Mouse (Mus musculus) cerebellum, adult 2 months (tissue): ENCODE data around the gene Ddx23. TPM values are rescaled to one million over a fixed set of nuclear protein-coding genes. Genes with fewer than 3 reads are reported as not detected.

Experiments used
- DNase-seq, 2 experiments: peaks; one replicate each; pipeline ENCODE4 v3.0.0; 2021
- H3K27ac ChIP-seq: fragments of 200-500 bp; 2 replicates; pipeline ENCODE4 v1.5.1; 2012; ENCODE audit warnings: low read length, control low read depth, inconsistent platforms; ENCODE audit not compliant: insufficient read depth
- H3K27me3 ChIP-seq: fragments of 200-500 bp; 2 replicates; pipeline ENCODE4 v1.6.1; 2012; ENCODE audit warnings: inconsistent platforms, mild to moderate bottlenecking, low read length, moderate library complexity; ENCODE audit not compliant: control insufficient read depth, insufficient read depth
- H3K4me1 ChIP-seq: fragments of 200-500 bp; 2 replicates; pipeline ENCODE4 v1.6.1; 2011; ENCODE audit warnings: low read length; ENCODE audit not compliant: control insufficient read depth, insufficient read depth
- H3K4me3 ChIP-seq: fragments of 200-500 bp; replicated peaks from 2 replicates; pipeline ENCODE3; 2011; ENCODE audit warnings: mild to moderate bottlenecking, low read depth, low read length, control low read depth; ENCODE audit not compliant: insufficient read depth
- CTCF ChIP-seq: fragments of 200-500 bp; IDR thresholded peaks from 2 replicates; pipeline ENCODE4 v1.5.1; 2011; ENCODE audit warnings: low read depth, mild to moderate bottlenecking, control low read depth, low read length, moderate library complexity, borderline replicate concordance; ENCODE audit not compliant: insufficient read depth
- POLR2A ChIP-seq: fragments of 200-500 bp; IDR thresholded peaks from 2 replicates; pipeline ENCODE4 v1.6.1; 2011; ENCODE audit warnings: low read length, control low read depth, borderline replicate concordance; ENCODE audit not compliant: insufficient read depth
- WGBS: fragments of 180-500 bp; shearing (Covaris S2); methylation state at CpG from one replicate; pipeline ENCODE4 v1.1.7; 2018; 5-methylcytosine and 5-hydroxymethylcytosine counted together
- polyA plus RNA-seq: library from polyadenylated mRNA; depleted of rRNA; stranded (reverse); fragments of >200 nt; gene quantifications from 2 replicates; pipeline ENCODE4 v1.2.3, GENCODE M21; 2012

The Ddx23 gene
- polyA plus RNA-seq, 1 experiment, result 69.4 TPM

- no peak overlapping the region for H3K27ac ChIP-seq
- peak in 1 of 2 experiments; percentile 42 for DNase-seq
- WGBS, result 2% methylated on average over 16 of the region's 26 CpGs
- peaks cover 3% of the 10 kb centered on the region; the same call in 1 of the 2 replicates for H3K4me1 ChIP-seq
- peak overlapping the region; percentile 85 for H3K4me3 ChIP-seq
- TF ChIP-seq POLR2A, result no peak
- TF ChIP-seq CTCF, result no peak
- H3K27me3 ChIP-seq, result no peaks in the 10 kb centered on the region
Measured at GRCm38 (mm10) chr15:98608784-98609250, 53.9 kb downstream of the Ddx23 start.

GRCm38 (mm10) chr15:98608058-98608783 lies 54.5 kb downstream of the Ddx23 start:
- DNase-seq, result no peak
- Histone ChIP-seq H3K4me3 (peak overlapping the region; percentile 85), H3K4me1 (peaks cover 8% of the 10 kb centered on the region; the same call in 1 of the 2 replicates), H3K27ac (no peak overlapping the region), H3K27me3 (no peaks in the 10 kb centered on the region)
- TF ChIP-seq CTCF (no peak), POLR2A (no peak)
- WGBS, result 33% methylated on average over 10 of the region's 10 CpGs

GRCm38 (mm10) chr15:98607557-98607956 lies 55.1 kb downstream of the Ddx23 start:
- Histone ChIP-seq H3K4me3 (no peak overlapping the region), H3K27me3 (no peaks in the 10 kb centered on the region), H3K27ac (no peak overlapping the region), H3K4me1 (peaks cover 9% of the 10 kb centered on the region; the same call in 1 of the 2 replicates)
- WGBS, result 42% methylated on average over 4 of the region's 4 CpGs
- DNase-seq, result no peak
- TF ChIP-seq POLR2A, result no peak
- TF ChIP-seq CTCF, result no peak

GRCm38 (mm10) chr15:98606739-98607138 lies 56.0 kb downstream of the Ddx23 start:
- Histone ChIP-seq H3K4me1 (peaks cover 9% of the 10 kb centered on the region; the same call in 1 of the 2 replicates), H3K27me3 (no peaks in the 10 kb centered on the region), H3K27ac (no peak overlapping the region), H3K4me3 (no peak overlapping the region)
- TF ChIP-seq POLR2A (no peak), CTCF (no peak)
- no peak for DNase-seq
- WGBS, result 65% methylated on average over 9 of the region's 9 CpGs

- no peak for TF ChIP-seq POLR2A
- no peak for TF ChIP-seq CTCF
- no peak for DNase-seq
- WGBS, result 73% methylated on average over 12 of the region's 12 CpGs
- Histone ChIP-seq H3K4me1 (peaks cover 9% of the 10 kb centered on the region; the same call in 1 of the 2 replicates), H3K4me3 (no peak overlapping the region), H3K27ac (no peak overlapping the region), H3K27me3 (no peaks in the 10 kb centered on the region)
Measured at GRCm38 (mm10) chr15:98606051-98606536, 56.6 kb downstream of the Ddx23 start.

GRCm38 (mm10) chr15:98604041-98604575 lies 58.6 kb downstream of the Ddx23 start:
- no peak for DNase-seq
- WGBS, result 87% methylated on average over 24 of the region's 24 CpGs
- no peaks in the 10 kb centered on the region for H3K27me3 ChIP-seq
- no peak overlapping the region for H3K4me3 ChIP-seq
- TF ChIP-seq POLR2A (no peak), CTCF (no peak)
- no peak overlapping the region for H3K27ac ChIP-seq
- H3K4me1 ChIP-seq, result peaks cover 6% of the 10 kb centered on the region; the same call in 1 of the 2 replicates

GRCm38 (mm10) chr15:98602921-98603458 lies 59.7 kb downstream of the Ddx23 start:
- no peak for DNase-seq
- Histone ChIP-seq H3K27me3 (no peaks in the 10 kb centered on the region), H3K27ac (0 out of 2 replicates have a peak overlapping the region, but pooled peaks have one; percentile 25), H3K4me1 (peaks cover 6% of the 10 kb centered on the region; the same call in 1 of the 2 replicates), H3K4me3 (no peak overlapping the region)
- no peak for TF ChIP-seq POLR2A
- no peak for TF ChIP-seq CTCF
- 38% methylated on average over 4 of the region's 4 CpGs for WGBS
